Mouse (Mus musculus) urinary bladder, postnatal 36 days (tissue): Measurements from ENCODE around the gene Golga5.
"Not testable (repeated sequence)": the region's sequence is repeated elsewhere in the genome, so short reads cannot be mapped to it uniquely, and the experiment has no call there.

Experiments
- DNase-seq, 2 experiments: peaks; one replicate each; pipeline ENCODE4 v3.0.0; 2022; ENCODE audit warnings: low spot score in 2 of 2, mixed read lengths in 1 of 2

Gene Golga5

DNA sequence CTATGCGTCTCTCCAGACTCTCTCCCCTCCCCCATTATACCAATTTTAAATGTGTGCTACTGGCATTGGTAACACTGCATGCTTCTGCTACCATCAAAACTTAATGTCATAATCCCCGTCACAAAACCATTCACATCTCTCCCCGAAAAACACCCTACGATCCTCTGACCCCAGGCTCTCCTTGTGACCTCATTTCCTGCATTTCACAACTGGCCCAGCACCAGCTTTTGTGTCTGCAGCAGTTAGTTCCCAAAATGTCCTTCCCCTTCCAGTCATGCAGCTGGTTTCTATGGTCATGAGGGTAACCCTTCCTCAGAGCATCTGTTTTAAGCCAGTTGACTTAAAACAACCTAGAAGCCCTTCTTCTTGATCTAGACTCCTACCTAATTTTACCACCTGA lies 23.5 kb upstream of the Golga5 start:
- no peak for DNase-seq

GRCm38 (mm10) chr12:102450437-102450836 lies 18.5 kb upstream of the Golga5 start:
- DNase-seq: no peak

GRCm38 (mm10) chr12:102451126-102451851 lies 17.6 kb upstream of the Golga5 start:
- no peak for DNase-seq

DNA sequence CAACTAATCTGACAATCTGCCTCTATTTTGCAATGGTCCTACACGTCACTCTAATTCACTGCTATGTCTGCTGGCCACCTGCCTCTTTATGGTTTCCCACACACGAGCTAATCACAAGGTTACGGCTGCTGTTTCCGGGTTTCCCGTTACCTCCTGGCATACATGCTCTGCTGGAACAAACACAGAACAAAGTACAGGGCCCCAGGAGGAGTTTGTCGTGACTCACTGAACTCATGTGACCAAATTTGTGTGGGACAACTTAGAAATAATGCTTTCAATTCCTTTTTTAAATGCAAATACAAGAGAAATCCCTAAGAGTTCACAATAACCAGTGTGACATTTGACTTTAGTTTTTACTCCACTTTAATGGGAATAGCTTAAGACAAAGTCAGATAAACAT lies 15.4 kb upstream of the Golga5 start:
- peak in 1 of 2 experiments; percentile 16 for DNase-seq

DNA sequence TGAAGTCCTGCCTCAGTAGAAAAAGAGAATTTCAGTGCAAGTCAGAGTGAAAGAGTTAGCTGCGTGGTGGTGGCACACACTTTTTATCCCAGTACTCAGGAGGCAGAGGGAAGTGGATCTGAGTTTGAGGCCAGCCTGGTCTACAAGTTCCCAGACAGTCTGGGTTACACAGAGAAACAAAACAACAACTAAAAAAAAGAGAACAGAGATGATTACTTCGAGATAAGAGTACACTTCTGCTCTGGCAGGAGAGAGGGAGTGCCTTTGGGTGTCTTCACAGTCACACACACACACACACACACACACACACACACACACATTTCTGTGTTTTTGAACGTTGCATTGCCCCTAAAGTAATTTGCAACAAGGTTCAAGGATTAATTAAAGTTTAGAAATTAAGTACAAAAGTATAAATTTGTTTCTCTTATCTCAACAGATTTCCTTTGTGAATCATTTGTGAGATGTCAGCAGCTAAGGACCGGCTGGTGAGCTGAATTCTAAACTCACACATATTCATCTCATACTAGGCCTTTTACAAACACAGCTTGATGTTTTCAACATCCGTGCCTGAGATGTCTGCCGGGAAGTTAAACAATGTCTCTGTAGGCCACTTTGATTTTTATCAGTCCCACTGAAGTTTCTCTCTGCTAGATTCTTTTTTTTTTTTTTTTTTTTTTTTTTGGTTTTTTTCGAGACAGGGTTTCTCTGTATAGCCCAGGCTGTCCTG lies 12.3 kb upstream of the Golga5 start:
- DNase-seq: no peak

GRCm38 (mm10) chr12:102460014-102460413 lies 8.9 kb upstream of the Golga5 start:
- DNase-seq: no peak

GRCm38 (mm10) chr12:102461177-102461576 lies 7.8 kb upstream of the Golga5 start:
- DNase-seq: no peak

GRCm38 (mm10) chr12:102464650-102465049 lies 4.3 kb upstream of the Golga5 start:
- no peak for DNase-seq

- no peak for DNase-seq
These were observed 799 bp upstream of the Golga5 start for GRCm38 (mm10) chr12:102468136-102468535.

GRCm38 (mm10) chr12:102474411-102474810 lies 5.5 kb downstream of the Golga5 start:
- DNase-seq: no peak

GRCm38 (mm10) chr12:102480481-102480880 lies 11.5 kb downstream of the Golga5 start:
- DNase-seq: no peak

DNA sequence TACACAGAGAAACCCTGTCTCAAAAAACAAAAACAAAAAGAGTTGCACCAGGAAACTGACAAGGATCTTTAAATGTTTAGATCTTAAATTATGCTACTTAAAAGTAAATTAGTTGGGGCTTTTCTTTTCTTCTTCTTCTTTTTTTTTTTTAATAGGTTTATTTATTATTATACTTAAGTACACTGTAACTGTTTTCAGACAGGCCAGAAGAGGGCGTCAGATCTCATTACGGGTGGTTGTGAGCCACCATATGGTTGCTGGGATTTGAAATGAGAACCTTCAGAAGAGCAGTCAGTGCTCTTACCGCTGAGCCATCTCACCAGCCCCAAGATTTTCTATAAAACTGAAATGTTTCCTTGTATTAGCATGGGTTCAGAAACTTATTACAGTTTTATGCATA lies 16.0 kb downstream of the Golga5 start:
- DNase-seq: no peak

- no peak for DNase-seq
These were observed 23.0 kb downstream of the Golga5 start for GRCm38 (mm10) chr12:102491911-102492310.

- DNase-seq: not testable (repeated sequence)
These were observed 26.8 kb downstream of the Golga5 start for GRCm38 (mm10) chr12:102495754-102496153.

DNA sequence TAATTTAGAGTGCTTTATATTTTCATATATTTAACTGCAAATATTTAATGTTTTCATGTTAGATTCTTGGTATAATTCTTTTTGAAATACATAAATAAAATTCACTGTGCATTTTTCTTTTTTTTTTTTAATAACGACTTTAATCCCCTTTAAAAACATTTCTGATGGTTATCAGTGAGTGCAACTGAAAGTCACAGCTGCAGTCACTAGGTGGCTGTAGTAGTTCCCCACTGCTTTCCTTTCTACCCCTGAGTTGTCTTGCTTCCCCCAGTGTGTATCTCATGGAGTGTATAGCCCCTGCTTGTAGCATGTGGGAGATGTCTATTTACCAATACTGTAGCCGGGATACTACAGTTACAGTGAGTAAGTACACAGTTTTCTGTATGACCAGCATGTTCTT lies 29.0 kb downstream of the Golga5 start:
- DNase-seq: no peak

DNA sequence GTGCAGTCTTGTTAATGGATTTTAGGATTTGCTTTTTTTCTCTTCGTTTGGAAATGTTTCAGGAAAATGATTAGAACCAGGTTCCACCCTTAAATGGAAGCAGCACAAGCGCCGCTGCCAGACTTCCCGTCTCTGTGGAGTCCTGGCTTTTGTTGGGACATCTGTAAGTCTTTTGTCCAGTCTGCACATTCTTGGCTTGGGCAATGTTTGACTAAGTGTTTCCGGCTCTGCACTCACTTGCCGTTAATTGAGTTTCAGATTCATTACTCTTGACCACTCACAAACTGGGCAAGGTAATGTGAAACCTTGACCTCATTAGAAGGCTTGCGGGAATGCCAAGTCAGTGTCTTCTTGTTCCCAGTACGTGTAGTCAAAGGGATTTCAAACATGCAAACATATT lies 29.8 kb downstream of the Golga5 start:
- peak; percentile 4 to 9 for DNase-seq

- no peak for DNase-seq
These were observed 30.3 kb downstream of the Golga5 start for GRCm38 (mm10) chr12:102499210-102499609.

DNA sequence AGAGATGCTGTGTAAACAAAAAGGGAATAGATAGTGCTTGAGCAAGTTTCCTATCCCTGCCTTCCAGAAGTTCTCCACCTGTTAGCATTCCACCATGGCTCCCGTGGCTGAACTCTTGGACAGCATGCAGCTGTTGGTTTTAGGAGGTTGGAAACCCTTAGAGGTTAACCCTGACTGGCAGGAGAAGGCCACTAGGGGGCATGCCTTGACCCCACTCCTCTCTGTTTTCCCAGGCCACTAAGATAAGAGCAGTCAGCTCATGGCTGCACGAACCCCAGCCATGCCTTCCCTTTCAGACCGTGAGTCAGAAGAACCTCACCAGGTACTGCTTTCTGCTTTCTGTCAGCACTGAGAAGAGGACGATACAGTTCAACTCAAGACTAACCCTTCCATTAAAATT lies 30.8 kb downstream of the Golga5 start:
- DNase-seq: no peak

DNA sequence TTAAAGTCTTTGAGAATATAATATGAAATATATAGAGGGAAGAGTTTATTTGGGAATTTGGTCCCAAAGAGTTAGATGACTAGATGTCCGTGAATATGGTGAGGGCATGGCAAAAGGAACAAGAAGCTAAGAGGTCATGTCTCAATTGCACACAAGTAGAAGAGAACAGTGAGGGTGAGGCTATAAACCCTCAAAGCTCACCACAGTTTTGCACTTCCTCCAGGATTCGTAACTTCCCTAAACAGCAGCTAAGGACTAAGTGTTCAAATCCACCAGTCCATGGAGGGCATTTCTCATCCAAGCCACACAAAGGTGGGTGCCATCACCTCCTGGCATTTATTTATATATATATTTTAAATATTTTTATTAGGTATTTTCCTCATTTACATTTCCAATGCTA lies 32.1 kb downstream of the Golga5 start:
- DNase-seq: no peak

DNA sequence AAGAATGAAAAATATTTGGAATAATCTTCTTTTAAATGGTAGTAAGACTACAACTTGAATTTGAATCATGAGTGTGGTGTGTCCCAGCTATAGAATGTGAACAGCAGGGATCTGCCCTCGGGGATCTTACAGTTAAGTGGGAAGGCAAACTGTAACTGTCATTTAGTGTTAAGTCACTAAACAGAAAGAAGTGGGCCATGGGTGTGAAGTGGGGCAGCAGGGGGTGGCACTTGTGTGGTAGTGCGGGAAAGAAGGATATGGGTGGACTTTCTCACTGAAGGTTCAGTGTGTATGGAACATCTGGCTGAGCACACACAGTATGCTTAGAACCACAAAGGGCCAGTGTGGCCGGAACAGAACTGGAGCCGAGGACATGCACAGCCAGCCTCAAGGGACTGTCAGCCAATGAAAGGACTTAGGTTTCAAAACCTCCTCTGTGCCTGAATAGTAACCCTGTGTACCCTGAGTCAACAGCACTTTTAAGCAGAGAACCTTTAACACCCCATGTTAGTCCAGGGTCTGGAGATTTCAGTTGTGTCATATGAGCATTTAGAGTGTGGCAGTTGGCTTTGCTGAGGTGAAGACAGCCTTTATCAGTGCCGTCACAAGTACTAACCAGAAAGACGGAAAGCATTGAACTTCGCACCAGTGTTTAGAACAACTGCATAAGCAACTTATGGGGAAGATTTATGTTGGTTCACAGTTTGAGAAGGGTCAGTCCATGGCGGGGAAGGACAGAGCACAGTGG lies 33.1 kb downstream of the Golga5 start:
- DNase-seq: no peak

DNA sequence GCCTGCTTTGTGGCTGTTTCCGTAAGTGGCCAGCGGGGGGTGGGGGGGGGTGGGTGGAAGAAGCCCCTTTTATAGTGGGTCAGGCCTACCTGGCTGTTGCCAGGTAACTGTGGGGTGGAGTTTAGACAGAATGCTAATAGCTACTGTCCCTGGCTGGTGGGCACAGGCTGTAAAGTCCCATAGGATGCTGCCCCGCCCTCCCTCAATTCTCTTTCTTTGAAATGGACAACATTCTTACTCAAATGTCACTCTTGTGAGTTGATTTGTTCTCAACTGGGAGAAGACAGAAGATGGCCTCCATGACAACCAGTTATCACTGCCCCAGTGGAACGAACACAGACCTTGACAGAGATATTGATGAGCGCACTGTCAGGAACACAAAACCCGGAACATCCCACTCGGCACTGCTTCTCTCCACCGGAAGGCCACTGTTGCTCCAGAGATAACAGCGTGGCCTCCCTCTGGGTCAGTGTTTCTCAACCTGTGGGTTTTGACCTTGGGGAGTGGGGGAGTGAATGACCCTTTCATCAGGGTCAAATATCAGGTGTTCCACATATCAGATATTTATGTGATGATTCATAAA lies 36.3 kb downstream of the Golga5 start:
- no peak for DNase-seq

- no peak for DNase-seq
These were observed 37.0 kb downstream of the Golga5 start for GRCm38 (mm10) chr12:102505949-102506348.
